Mouse (Mus musculus) myocyte (in vitro differentiated cells): ENCODE results near the gene Eml2.

ENCODE experiments used
- CEBPB ChIP-seq: IDR thresholded peaks from 2 replicates; pipeline ENCODE4 v1.6.1; 2011; ENCODE audit warnings: mild to moderate bottlenecking, moderate library complexity; ENCODE audit not compliant: poor library complexity, insufficient read depth, severe bottlenecking
- E2F4 ChIP-seq: IDR thresholded peaks from one replicate; pipeline ENCODE4 v1.6.1; 2011; ENCODE audit warnings: mild to moderate bottlenecking, control low read depth, moderate library complexity; ENCODE audit not compliant: insufficient read depth
- MAX ChIP-seq: IDR thresholded peaks from one replicate; pipeline ENCODE4 v1.6.1; 2011; ENCODE audit warnings: low read depth, mild to moderate bottlenecking, control low read depth
- MYOD1 ChIP-seq, 3 experiments: IDR thresholded peaks; one replicate each; pipeline ENCODE4 v1.6.1; 2011; ENCODE audit warnings: control low read depth in 2 of 3, low read depth in 2 of 3, mild to moderate bottlenecking in 2 of 3, moderate library complexity in 1 of 3; ENCODE audit not compliant: insufficient read length in 2 of 3, control insufficient read depth in 1 of 3
- MYOG ChIP-seq, 3 experiments: IDR thresholded peaks; one replicate each; pipeline ENCODE4 v1.6.1; 2011; ENCODE audit warnings: control low read depth in 2 of 3, low read depth in 2 of 3, mild to moderate bottlenecking in 2 of 3; ENCODE audit not compliant: insufficient read length in 2 of 3, control insufficient read depth in 1 of 3, insufficient read depth in 1 of 3
- POLR2A ChIP-seq: IDR thresholded peaks from one replicate; pipeline ENCODE4 v1.6.1; 2011; ENCODE audit warnings: low read depth, mild to moderate bottlenecking, control low read depth, moderate library complexity; ENCODE audit not compliant: insufficient read length
- REST ChIP-seq: IDR thresholded peaks from one replicate; pipeline ENCODE4 v1.6.1; 2011; ENCODE audit warnings: mild to moderate bottlenecking, control low read depth, moderate library complexity; ENCODE audit not compliant: insufficient read depth, insufficient read length
- TCF12 ChIP-seq: IDR thresholded peaks from one replicate; pipeline ENCODE4 v1.6.1; 2011; ENCODE audit warnings: mild to moderate bottlenecking, control low read depth; ENCODE audit not compliant: poor library complexity, insufficient read depth, severe bottlenecking
- USF1 ChIP-seq: IDR thresholded peaks from one replicate; pipeline ENCODE4 v1.6.1; 2011; ENCODE audit warnings: low read depth, mild to moderate bottlenecking, control low read depth, moderate library complexity

DNA sequence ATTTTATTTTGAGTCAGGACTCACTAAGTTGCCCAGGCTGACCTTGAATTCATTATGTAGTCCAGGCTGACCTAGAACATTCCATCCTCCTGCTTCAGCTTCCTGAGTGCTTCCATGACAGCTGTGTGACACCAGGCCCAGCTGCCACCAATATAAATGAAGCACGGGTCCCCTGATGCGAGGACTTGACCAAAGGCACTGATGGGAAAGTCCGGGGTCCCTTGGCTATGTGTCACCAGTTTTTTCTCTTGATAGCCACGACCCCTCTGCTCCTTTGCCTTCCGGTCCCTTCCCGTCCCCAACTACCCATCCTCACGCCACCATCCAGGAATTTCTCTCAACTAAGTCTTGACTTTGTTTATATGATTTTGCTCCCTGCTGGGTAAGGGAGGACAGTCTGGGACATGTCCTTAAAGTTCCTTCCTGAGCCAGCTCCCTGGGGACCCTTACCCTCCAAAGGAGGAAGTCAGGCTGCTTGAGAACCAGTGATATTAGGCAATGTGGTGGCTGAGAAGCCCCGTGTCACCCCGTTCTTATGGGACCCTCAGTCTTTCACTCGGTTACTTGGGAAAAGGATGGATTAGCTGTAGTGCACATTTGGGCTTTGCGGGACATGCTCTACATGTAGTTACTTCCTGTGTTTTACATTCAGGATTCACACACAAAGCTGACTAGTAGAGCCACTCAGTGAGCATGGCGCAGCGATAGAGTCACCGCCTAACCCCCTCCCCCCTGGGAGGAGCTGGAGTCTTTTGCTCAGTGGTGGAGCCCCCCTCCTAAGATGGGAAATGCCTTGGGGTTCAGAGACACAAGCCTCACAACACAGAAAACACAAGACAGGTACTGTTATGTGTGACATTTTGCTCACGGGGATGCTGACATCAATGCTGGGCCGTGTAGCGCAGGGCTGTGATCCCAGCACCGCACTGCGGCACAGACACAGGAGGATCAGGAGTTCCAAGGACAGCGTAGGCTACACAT, 50.9 kb downstream of the Eml2 start:
- no peak for TF ChIP-seq REST
- no peak for TF ChIP-seq POLR2A
- no peak for TF ChIP-seq MAX
- no peak for TF ChIP-seq USF1
- no peak for TF ChIP-seq E2F4
- no peak for TF ChIP-seq CEBPB
- TF ChIP-seq MYOD1 (IDR thresholded peaks at IDR 0.05; ENCODE audit: control insufficient read depth in 1 of 3, insufficient read length in 2 of 3, low read depth in 2 of 3): no peak
- TF ChIP-seq TCF12: no peak
- peak in 1 of 3 experiments; percentile 22 for TF ChIP-seq MYOG (IDR thresholded peaks at IDR 0.05; ENCODE audit: control insufficient read depth in 1 of 3, insufficient read depth in 1 of 3, insufficient read length in 2 of 3, low read depth in 2 of 3)
